Mouse (Mus musculus): ENCODE data around the gene Sorcs1. TPM values are rescaled to one million over a fixed set of nuclear protein-coding genes. Genes with fewer than 3 reads are reported as not detected.
A peak's percentile ranks its signal among the peaks of the same experiment; 100 is the strongest.

Sorcs1 gene
- polyA plus RNA-seq, 1 experiment from 2014 or later: 14.4 TPM

DNA sequence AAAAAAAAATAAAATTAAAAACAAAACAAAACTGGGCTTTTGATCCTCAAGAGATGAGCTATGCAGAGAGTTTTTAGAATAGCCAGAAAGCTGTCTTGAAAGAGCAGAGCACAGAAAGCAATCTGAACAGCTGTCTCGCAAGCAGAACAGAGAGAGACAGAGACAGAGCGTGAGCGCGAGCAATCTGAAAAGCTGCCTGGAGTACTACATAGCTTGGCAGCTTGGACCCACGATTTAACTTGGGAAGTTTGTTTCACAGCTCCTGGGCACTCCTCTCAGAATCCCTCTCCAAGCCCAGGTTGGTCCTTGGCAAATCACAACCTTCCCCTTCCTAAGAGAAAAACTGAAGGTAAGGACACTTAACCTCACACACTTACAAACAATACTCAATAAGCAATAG, 192.1 kb downstream of the Sorcs1 start:
- Histone ChIP-seq H3K9ac (replicated peaks; ENCODE audit: low read length) (no peak overlapping the region), H3K9me3 (ENCODE audit: control insufficient read depth, low read length) (no peaks in the 10 kb centered on the region), H3K4me3 (replicated peaks; ENCODE audit: low read depth, low read length) (no peak overlapping the region), H3K27me3 (ENCODE audit: control insufficient read depth, insufficient read depth, low read length) (no peaks in the 10 kb centered on the region), H3K4me2 (ENCODE audit: low read length) (no peak overlapping the region), H3K4me1 (ENCODE audit: control insufficient read depth, insufficient read depth, low read length) (peaks cover 23% of the 10 kb centered on the region; the same call in 1 of the 2 replicates), H3K36me3 (ENCODE audit: control insufficient read depth, insufficient read depth, low read length) (no peaks in the 10 kb centered on the region), H3K27ac (replicated peaks; ENCODE audit: low read depth, low read length) (no peak overlapping the region)
- ATAC-seq (ENCODE audit: low FRiP score, low TSS enrichment): no peak
- no peak for DNase-seq
- whole genome bisulfite sequencing: 83% methylated on average over 5 of the region's 5 CpGs

DNA sequence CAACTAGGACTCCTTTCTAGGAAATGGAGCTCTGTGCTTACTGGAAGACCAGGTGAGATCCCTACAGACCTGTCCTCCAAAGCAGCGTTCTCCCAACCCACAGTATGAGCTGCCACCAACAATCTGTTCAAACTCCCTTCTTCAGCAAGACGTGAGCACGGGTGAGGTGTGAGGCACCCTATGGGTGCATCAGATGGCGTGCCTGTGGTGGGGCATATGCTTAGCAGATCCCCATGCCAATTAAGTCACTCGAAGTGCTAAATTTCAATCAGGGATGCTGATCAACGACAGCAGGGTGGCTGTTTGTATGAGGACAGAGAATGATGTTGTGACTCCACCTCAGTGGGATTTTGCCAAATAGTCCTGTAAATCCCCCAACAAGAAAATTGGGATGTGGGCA, 201.7 kb downstream of the Sorcs1 start:
- ATAC-seq (ENCODE audit: low FRiP score, low TSS enrichment): no peak
- no peak for DNase-seq
- H3K9me3 ChIP-seq (ENCODE audit: control insufficient read depth, low read length): no peaks in the 10 kb centered on the region
- H3K4me1 ChIP-seq (ENCODE audit: control insufficient read depth, insufficient read depth, low read length): no peaks in the 10 kb centered on the region
- no peak overlapping the region for H3K4me3 ChIP-seq (replicated peaks; ENCODE audit: low read depth, low read length)
- no peaks in the 10 kb centered on the region for H3K27me3 ChIP-seq (ENCODE audit: control insufficient read depth, insufficient read depth, low read length)
- WGBS: 85% methylated on average over 6 of the region's 6 CpGs
- H3K36me3 ChIP-seq (ENCODE audit: control insufficient read depth, insufficient read depth, low read length): no peaks in the 10 kb centered on the region
- H3K4me2 ChIP-seq (ENCODE audit: low read length): no peak overlapping the region
- H3K9ac ChIP-seq (replicated peaks; ENCODE audit: low read length): no peak overlapping the region
- no peak overlapping the region for H3K27ac ChIP-seq (replicated peaks; ENCODE audit: low read depth, low read length)

DNA sequence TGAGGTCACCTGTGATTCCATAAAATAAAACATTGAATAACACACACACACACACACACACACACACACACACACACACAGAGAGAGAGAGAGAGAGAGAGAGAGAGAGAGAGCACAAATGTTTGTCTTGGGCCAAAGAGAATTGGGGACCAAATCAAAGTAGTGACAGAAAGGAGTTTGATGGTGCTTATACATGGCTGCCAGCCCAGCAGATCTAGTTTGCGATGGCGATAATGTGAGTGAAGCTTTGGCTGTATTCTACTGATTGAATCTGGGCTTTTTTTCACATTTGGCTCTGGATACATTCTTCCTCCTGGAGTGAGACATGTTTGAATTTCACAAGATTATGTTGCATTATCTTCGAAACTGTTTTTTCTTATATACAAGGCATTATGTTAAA, 209.9 kb downstream of the Sorcs1 start:
- H3K27me3 ChIP-seq (ENCODE audit: control insufficient read depth, insufficient read depth, low read length): no peaks in the 10 kb centered on the region
- no peaks in the 10 kb centered on the region for H3K4me1 ChIP-seq (ENCODE audit: control insufficient read depth, insufficient read depth, low read length)
- WGBS: 92% methylated on average over 3 of the region's 3 CpGs
- H3K9me3 ChIP-seq (ENCODE audit: control insufficient read depth, low read length): no peaks in the 10 kb centered on the region
- H3K36me3 ChIP-seq (ENCODE audit: control insufficient read depth, insufficient read depth, low read length): no peaks in the 10 kb centered on the region
- no peak overlapping the region for H3K4me3 ChIP-seq (replicated peaks; ENCODE audit: low read depth, low read length)
- no peak overlapping the region for H3K9ac ChIP-seq (replicated peaks; ENCODE audit: low read length)
- H3K27ac ChIP-seq (replicated peaks; ENCODE audit: low read depth, low read length): no peak overlapping the region
- ATAC-seq (ENCODE audit: low FRiP score, low TSS enrichment) (no peak), DNase-seq (no peak)
- H3K4me2 ChIP-seq (ENCODE audit: low read length): no peak overlapping the region

DNA sequence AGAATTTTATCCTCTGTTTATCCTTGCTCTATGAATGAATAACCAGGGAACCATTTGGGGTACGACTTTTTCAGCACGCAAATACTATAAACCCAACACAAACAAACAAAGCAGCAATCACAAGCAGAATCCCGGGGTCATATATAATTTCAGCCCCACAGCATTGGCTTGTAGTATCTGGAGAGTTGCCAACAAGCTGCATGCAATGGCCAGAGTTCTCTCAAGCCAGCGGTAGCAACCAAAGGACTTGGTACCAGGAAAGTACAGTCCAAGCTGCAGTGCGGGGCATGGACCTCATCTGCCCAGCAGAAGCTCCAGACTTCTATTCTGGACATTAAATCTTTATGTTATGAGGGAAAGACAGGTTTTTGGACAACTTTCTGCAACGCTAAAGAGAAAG, 213.6 kb downstream of the Sorcs1 start:
- H3K4me1 ChIP-seq (ENCODE audit: control insufficient read depth, insufficient read depth, low read length): no peaks in the 10 kb centered on the region
- 90% methylated on average over 6 of the region's 6 CpGs for WGBS
- ATAC-seq (ENCODE audit: low FRiP score, low TSS enrichment): no peak
- no peaks in the 10 kb centered on the region for H3K9me3 ChIP-seq (ENCODE audit: control insufficient read depth, low read length)
- no peak overlapping the region for H3K4me3 ChIP-seq (replicated peaks; ENCODE audit: low read depth, low read length)
- no peaks in the 10 kb centered on the region for H3K36me3 ChIP-seq (ENCODE audit: control insufficient read depth, insufficient read depth, low read length)
- no peaks in the 10 kb centered on the region for H3K27me3 ChIP-seq (ENCODE audit: control insufficient read depth, insufficient read depth, low read length)
- H3K27ac ChIP-seq (replicated peaks; ENCODE audit: low read depth, low read length): no peak overlapping the region
- no peak for DNase-seq
- no peak overlapping the region for H3K9ac ChIP-seq (replicated peaks; ENCODE audit: low read length)
- H3K4me2 ChIP-seq (ENCODE audit: low read length): no peak overlapping the region

DNA sequence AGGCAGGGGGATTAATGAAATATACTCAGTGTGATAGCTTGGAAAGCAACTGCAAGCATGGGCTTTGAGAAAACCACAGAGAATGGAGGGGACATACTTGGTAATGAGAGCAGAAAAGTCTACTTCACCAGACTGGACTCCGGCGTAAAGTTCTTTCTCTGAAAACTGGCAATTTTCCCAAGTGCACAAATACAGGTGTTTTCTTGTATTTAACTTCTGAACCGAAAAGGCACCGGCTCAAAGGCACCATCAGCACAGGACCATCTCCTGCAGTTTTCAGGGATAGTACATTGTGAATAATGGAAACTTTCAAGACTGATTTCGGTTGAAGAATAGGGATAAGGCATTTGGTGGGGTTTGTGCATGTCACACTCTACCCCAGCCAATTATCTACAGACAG, 219.9 kb downstream of the Sorcs1 start:
- no peaks in the 10 kb centered on the region for H3K27me3 ChIP-seq (ENCODE audit: control insufficient read depth, insufficient read depth, low read length)
- H3K9me3 ChIP-seq (ENCODE audit: control insufficient read depth, low read length): no peaks in the 10 kb centered on the region
- H3K4me1 ChIP-seq (ENCODE audit: control insufficient read depth, insufficient read depth, low read length): 0 out of 2 replicates have a peak, but pooled peaks cover 6% of the 10 kb centered on the region
- no peak overlapping the region for H3K27ac ChIP-seq (replicated peaks; ENCODE audit: low read depth, low read length)
- no peak for DNase-seq
- ATAC-seq (ENCODE audit: low FRiP score, low TSS enrichment): no peak
- no peaks in the 10 kb centered on the region for H3K36me3 ChIP-seq (ENCODE audit: control insufficient read depth, insufficient read depth, low read length)
- H3K4me2 ChIP-seq (ENCODE audit: low read length): no peak overlapping the region
- 87% methylated on average over 5 of the region's 5 CpGs for WGBS
- H3K9ac ChIP-seq (replicated peaks; ENCODE audit: low read length): no peak overlapping the region
- no peak overlapping the region for H3K4me3 ChIP-seq (replicated peaks; ENCODE audit: low read depth, low read length)

DNA sequence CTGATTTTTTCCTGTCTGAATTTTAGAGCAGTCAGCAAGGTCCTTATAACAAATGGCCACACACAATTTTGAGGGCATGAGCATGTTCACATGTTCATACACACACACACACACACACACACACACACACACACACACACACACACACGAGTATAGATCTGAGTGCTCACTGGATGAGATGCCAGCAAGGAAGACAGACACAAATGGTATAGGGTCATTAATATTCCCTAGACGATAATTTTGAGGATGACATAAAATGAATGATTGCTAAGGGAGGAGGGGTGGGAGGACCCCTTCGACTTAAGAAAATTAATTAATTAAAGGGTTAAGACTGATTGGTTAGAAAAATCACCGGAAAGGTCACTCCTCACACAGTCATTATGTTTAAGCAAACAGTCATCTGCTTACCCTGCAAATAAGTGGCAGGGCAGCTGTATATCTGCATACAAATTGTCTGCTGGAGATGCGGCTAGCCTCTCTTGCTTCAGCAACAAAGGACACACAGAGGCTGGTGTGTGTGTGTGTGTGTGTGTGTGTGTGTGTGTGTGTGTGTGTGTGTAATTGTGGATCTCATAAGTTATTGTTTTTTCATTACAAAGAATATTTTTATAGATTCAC, 221.1 kb downstream of the Sorcs1 start:
- H3K36me3 ChIP-seq (ENCODE audit: control insufficient read depth, insufficient read depth, low read length): no peaks in the 10 kb centered on the region
- 0 out of 2 replicates have a peak, but pooled peaks cover 6% of the 10 kb centered on the region for H3K4me1 ChIP-seq (ENCODE audit: control insufficient read depth, insufficient read depth, low read length)
- ATAC-seq (ENCODE audit: low FRiP score, low TSS enrichment) (no peak), DNase-seq (peak; percentile 35)
- H3K27me3 ChIP-seq (ENCODE audit: control insufficient read depth, insufficient read depth, low read length): no peaks in the 10 kb centered on the region
- H3K4me3 ChIP-seq (replicated peaks; ENCODE audit: low read depth, low read length): no peak overlapping the region
- no peaks in the 10 kb centered on the region for H3K9me3 ChIP-seq (ENCODE audit: control insufficient read depth, low read length)
- no peak overlapping the region for H3K9ac ChIP-seq (replicated peaks; ENCODE audit: low read length)
- H3K4me2 ChIP-seq (ENCODE audit: low read length): no peak overlapping the region
- H3K27ac ChIP-seq (replicated peaks; ENCODE audit: low read depth, low read length): no peak overlapping the region
- 40% methylated on average over 5 of the region's 5 CpGs for WGBS

DNA sequence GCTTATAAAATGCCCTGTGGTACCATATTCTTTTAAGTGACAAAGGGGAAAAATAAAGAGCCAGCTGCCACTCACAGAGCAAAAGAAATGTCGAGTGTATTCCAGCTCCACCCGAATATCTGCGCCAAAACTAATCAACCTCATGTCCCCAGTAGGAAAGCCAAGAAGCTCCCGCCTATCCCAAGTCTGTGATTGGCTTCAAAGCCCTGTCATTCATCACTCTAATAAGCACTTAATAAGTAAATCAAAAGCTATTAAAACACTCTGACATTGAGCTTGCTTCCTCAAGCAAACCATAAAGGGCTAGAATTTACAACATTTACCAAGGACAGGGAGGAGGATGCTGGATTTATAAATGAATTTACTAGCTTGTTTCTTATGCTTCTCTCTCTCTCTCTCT, 237.3 kb downstream of the Sorcs1 start:
- Histone ChIP-seq H3K9me3 (ENCODE audit: control insufficient read depth, low read length) (no peaks in the 10 kb centered on the region), H3K9ac (replicated peaks; ENCODE audit: low read length) (no peak overlapping the region), H3K27me3 (ENCODE audit: control insufficient read depth, insufficient read depth, low read length) (no peaks in the 10 kb centered on the region), H3K36me3 (ENCODE audit: control insufficient read depth, insufficient read depth, low read length) (no peaks in the 10 kb centered on the region), H3K27ac (replicated peaks; ENCODE audit: low read depth, low read length) (0 out of 2 replicates have a peak overlapping the region, but pooled peaks have one; percentile 14), H3K4me2 (ENCODE audit: low read length) (peak overlapping the region; percentile 47), H3K4me3 (replicated peaks; ENCODE audit: low read depth, low read length) (0 out of 2 replicates have a peak overlapping the region, but pooled peaks have one; percentile 1), H3K4me1 (ENCODE audit: control insufficient read depth, insufficient read depth, low read length) (peaks cover 33% of the 10 kb centered on the region)
- no peak; the same call in 1 of the 2 replicates for ATAC-seq (ENCODE audit: low FRiP score, low TSS enrichment)
- peak; percentile 64 for DNase-seq
- 3% methylated on average over 4 of the region's 4 CpGs for WGBS

DNA sequence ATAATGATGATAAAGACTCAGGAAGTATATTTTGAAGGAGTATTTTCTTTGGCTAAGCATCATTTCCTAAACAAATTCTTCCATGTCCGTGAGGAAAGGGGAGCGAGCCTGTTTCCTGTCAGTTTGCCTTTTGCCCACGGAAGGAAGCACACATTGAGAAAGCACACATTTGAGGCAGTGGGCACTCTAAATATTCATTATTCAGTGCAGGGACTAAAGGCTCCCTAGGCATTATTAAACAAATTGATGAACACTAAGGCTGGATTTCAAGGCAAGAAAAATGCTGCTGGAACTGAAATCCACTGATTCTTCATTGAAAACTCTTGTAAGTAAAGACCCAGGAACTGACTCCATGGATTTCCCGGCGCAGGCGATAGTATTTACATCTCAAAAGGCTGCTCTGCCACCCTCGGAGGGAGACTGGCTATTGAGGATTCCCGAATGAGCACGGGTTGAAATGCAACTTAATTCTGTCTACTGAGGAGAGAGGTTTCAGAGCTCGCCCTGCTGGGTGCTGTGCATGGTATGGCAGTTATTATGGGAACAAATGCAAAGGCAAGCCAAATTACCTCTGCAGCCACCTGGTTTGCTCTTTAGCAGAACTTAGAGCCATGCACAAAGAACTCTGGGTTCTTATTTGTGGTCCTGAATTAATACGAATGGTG, 238.1 kb downstream of the Sorcs1 start:
- ATAC-seq (ENCODE audit: low FRiP score, low TSS enrichment) (peak; percentile 78; the same call in 1 of the 2 replicates), DNase-seq (peak; percentile 81)
- H3K4me3 ChIP-seq (replicated peaks; ENCODE audit: low read depth, low read length): 0 out of 2 replicates have a peak overlapping the region, but pooled peaks have one; percentile 1
- no peaks in the 10 kb centered on the region for H3K9me3 ChIP-seq (ENCODE audit: control insufficient read depth, low read length)
- no peaks in the 10 kb centered on the region for H3K36me3 ChIP-seq (ENCODE audit: control insufficient read depth, insufficient read depth, low read length)
- H3K4me2 ChIP-seq (ENCODE audit: low read length): peak overlapping the region; percentile 47
- H3K4me1 ChIP-seq (ENCODE audit: control insufficient read depth, insufficient read depth, low read length): peaks cover 33% of the 10 kb centered on the region
- peak overlapping the region; percentile 65 for H3K27ac ChIP-seq (replicated peaks; ENCODE audit: low read depth, low read length)
- H3K9ac ChIP-seq (replicated peaks; ENCODE audit: low read length): peak overlapping the region; percentile 34; the same call in 1 of the 2 replicates
- H3K27me3 ChIP-seq (ENCODE audit: control insufficient read depth, insufficient read depth, low read length): no peaks in the 10 kb centered on the region
- 1% methylated on average over 11 of the region's 11 CpGs for WGBS

DNA sequence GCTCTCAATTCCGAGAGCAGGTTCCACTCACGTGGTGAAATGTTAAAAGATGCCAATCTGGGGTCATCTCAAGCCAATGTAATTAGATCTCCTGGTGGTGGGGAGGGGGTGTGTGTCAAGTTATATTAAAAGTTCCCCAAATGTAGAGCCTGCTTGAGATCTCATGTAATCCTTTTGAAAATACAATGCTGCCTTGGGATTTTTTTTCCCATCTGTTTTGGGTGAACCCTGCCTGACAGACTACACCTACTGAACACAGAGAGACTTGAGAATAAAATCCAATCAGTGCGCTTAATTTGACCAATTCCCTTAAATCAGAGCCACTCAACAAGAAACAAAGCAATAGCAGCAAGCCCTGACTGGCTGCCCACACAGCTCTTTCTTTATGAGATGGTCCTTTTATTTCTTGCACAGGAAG, 239.0 kb downstream of the Sorcs1 start:
- DNase-seq (peak; percentile 27), ATAC-seq (ENCODE audit: low FRiP score, low TSS enrichment) (no peak)
- Histone ChIP-seq H3K27ac (replicated peaks; ENCODE audit: low read depth, low read length) (0 out of 2 replicates have a peak overlapping the region, but pooled peaks have one; percentile 13), H3K9ac (replicated peaks; ENCODE audit: low read length) (no peak overlapping the region), H3K4me3 (replicated peaks; ENCODE audit: low read depth, low read length) (no peak overlapping the region), H3K4me1 (ENCODE audit: control insufficient read depth, insufficient read depth, low read length) (peaks cover 33% of the 10 kb centered on the region), H3K9me3 (ENCODE audit: control insufficient read depth, low read length) (no peaks in the 10 kb centered on the region), H3K27me3 (ENCODE audit: control insufficient read depth, insufficient read depth, low read length) (no peaks in the 10 kb centered on the region), H3K4me2 (ENCODE audit: low read length) (peak overlapping the region; percentile 47), H3K36me3 (ENCODE audit: control insufficient read depth, insufficient read depth, low read length) (no peaks in the 10 kb centered on the region)
- 5% methylated on average over 3 of the region's 3 CpGs for WGBS

Measured in midbrain, embryonic 14.5 days (tissue).